Mouse (Mus musculus): ENCODE measurements around the gene Gm28035. TPM values are rescaled to one million over a fixed set of nuclear protein-coding genes. Genes with fewer than 3 reads are reported as not detected.

Gene Gm28035
- total and polyA plus RNA-seq, 3 experiments: 1.8 to 3.3 TPM; not detected in 1

DNA sequence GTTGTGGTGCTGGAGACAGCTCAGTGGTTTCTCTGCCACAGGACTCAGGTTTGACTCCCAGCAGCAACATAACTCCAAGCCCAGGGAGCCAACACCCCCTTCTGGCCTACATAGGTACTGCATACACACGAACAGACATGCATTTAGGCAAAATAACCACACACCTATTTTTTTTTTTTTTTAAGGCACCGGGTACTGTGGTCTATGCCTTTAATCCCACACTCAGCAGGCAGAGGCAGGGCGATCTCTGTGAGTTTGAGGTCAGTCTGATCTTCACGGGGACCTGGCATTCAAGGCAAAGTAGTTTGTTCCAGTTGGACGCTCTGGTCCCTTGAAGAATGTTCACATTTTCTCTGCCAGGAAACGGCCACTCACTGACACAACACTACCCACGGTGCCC lies 36.9 kb upstream of the Gm28035 start:
- H3K27me3 ChIP-seq (ENCODE audit: insufficient read depth, low read length): no peaks in the 10 kb centered on the region; the same call in 1 of the 2 replicates
- no peaks in the 10 kb centered on the region for H3K9me3 ChIP-seq (replicated peaks)
- H3K4me1 ChIP-seq (ENCODE audit: insufficient read depth, low read depth, low read length): peaks cover 37% of the 10 kb centered on the region
- H3K4me3 ChIP-seq (ENCODE audit: low read depth, low read length): no peak overlapping the region
- peaks cover 20% of the 10 kb centered on the region for H3K36me3 ChIP-seq (replicated peaks)
- TF ChIP-seq POLR2AphosphoS5 (IDR thresholded peaks at IDR 0.05; ENCODE audit: insufficient replicate concordance, low read depth, low read length) (no peak), CTCF (IDR thresholded peaks at IDR 0.05; ENCODE audit: low read depth, low read length) (peak; percentile 71)
- DNase-seq (ENCODE audit: low spot score) (no peak), ATAC-seq (ENCODE audit: extremely low read depth, insufficient number of reproducible peaks, low FRiP score, poor library complexity, severe bottlenecking) (no peak)

DNA sequence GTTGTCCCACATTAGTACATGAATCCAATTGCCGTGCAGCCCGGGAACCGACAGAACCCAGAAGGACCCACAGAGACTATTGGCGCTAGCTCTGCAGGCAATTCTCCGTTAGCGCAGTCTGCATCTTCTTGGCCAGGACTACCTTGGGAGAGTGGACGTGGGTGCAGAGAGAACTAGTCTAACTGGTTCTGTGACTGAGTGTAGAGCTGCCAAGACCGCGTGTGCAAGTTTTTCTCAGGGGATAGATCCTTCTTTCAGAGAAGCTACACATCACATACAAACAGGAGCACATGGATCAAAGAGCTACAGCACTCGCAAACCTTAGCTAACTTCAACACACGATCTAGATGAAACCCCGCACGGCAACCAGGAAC lies 35.1 kb upstream of the Gm28035 start:
- ATAC-seq (ENCODE audit: extremely low read depth, insufficient number of reproducible peaks, low FRiP score, poor library complexity, severe bottlenecking) (no peak), DNase-seq (ENCODE audit: low spot score) (peak; percentile 17)
- Histone ChIP-seq H3K4me1 (ENCODE audit: insufficient read depth, low read depth, low read length) (peaks cover 31% of the 10 kb centered on the region), H3K9me3 (replicated peaks) (no peaks in the 10 kb centered on the region), H3K36me3 (replicated peaks) (peaks cover 16% of the 10 kb centered on the region), H3K4me3 (ENCODE audit: low read depth, low read length) (peak overlapping the region; percentile 92), H3K27me3 (ENCODE audit: insufficient read depth, low read length) (no peaks in the 10 kb centered on the region; the same call in 1 of the 2 replicates)
- TF ChIP-seq POLR2AphosphoS5 (IDR thresholded peaks at IDR 0.05; ENCODE audit: insufficient replicate concordance, low read depth, low read length): no peak

DNA sequence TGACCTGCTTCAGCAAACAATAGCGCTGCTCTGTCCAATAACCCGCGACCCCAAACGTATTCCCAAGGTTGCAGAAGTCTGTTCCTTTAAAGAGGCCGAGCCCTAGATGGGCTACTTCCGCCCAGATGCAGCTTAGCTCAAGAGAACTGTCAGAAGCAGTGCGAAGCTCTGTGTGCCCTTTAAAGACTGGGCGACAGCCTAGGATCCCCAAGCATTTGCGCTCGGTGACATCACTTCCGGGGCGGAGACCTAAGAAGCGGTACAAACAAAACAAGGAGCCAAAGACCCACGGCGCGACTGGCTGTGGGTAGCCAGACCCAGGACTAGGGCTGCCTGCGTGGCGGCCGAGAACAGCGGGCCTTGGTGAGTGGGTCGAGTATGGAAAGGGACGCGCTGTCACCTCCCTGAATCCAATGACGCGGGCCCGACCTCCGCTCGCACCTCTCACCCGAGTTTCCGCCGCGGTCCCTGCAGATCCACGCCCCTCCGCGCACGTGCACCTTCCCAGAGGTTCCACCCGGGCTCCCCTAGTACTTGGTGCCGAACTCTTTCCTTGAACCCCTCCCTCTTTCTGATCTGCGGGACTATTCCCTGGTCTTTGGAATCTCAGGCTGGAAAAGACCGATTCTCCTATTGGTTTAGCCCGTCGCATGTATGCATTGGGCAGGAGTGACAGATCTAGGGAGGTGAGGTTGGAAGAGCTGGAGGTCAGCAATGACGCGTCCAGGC lies 34.6 kb upstream of the Gm28035 start, which contains the start of gene Kyat1:
Gene Kyat1 (minus strand): TSS at position 219 of the 729 bp plus-strand sequence.
- peaks cover 13% of the 10 kb centered on the region for H3K36me3 ChIP-seq (replicated peaks)
- peak; percentile 87 for ATAC-seq (ENCODE audit: extremely low read depth, insufficient number of reproducible peaks, low FRiP score, poor library complexity, severe bottlenecking)
- peaks cover 3% of the 10 kb centered on the region; the same call in 1 of the 2 replicates for H3K27me3 ChIP-seq (ENCODE audit: insufficient read depth, low read length)
- TF ChIP-seq POLR2AphosphoS5 (IDR thresholded peaks at IDR 0.05; ENCODE audit: insufficient replicate concordance, low read depth, low read length): no peak
- TF ChIP-seq GATA2 (IDR thresholded peaks at IDR 0.05; ENCODE audit: borderline replicate concordance, low read depth, low read length): no peak
- no peak for TF ChIP-seq CTCF (IDR thresholded peaks at IDR 0.05; ENCODE audit: low read depth, low read length)
- TF ChIP-seq TAL1 (conservative IDR thresholded peaks at IDR 0.05; ENCODE audit: low read depth, low read length): no peak
- TF ChIP-seq GATA1 (IDR thresholded peaks at IDR 0.05; ENCODE audit: borderline replicate concordance, low read length): no peak
- H3K9me3 ChIP-seq (replicated peaks): no peaks in the 10 kb centered on the region
- peak; percentile 91 for DNase-seq (ENCODE audit: low spot score)
- H3K4me1 ChIP-seq (ENCODE audit: insufficient read depth, low read depth, low read length): peaks cover 31% of the 10 kb centered on the region
- peak within 1 kb of the TSS; percentile 92 for H3K4me3 ChIP-seq (ENCODE audit: low read depth, low read length)

DNA sequence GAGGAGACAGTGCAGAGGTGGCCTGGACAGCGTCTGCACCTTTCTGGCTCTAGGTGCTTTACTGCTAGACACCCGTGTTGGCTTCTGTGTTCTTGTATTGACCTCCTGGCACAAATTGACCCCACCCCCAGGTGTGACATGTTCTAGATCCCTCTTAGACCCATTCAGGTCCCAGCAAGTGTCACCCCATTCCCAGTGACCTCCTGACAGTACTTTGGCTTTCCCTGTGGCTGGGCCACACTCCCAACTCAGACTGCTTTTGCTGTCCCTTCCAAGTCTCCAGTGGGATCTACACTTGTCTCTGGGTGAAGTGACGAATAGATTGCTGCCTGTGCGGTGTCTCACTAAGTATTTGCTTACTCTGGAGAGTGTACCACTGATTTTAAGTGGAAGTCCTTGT lies 33.0 kb upstream of the Gm28035 start:
- Histone ChIP-seq H3K4me1 (ENCODE audit: insufficient read depth, low read depth, low read length) (peaks cover 31% of the 10 kb centered on the region), H3K9me3 (replicated peaks) (no peaks in the 10 kb centered on the region), H3K27me3 (ENCODE audit: insufficient read depth, low read length) (peaks cover 13% of the 10 kb centered on the region), H3K36me3 (replicated peaks) (peaks cover 11% of the 10 kb centered on the region), H3K4me3 (ENCODE audit: low read depth, low read length) (no peak overlapping the region)
- ATAC-seq (ENCODE audit: extremely low read depth, insufficient number of reproducible peaks, low FRiP score, poor library complexity, severe bottlenecking): no peak
- TF ChIP-seq TAL1 (conservative IDR thresholded peaks at IDR 0.05; ENCODE audit: low read depth, low read length) (no peak), GATA1 (IDR thresholded peaks at IDR 0.05; ENCODE audit: borderline replicate concordance, low read length) (no peak), GATA2 (IDR thresholded peaks at IDR 0.05; ENCODE audit: borderline replicate concordance, low read depth, low read length) (no peak)
- DNase-seq (ENCODE audit: low spot score): no peak

DNA sequence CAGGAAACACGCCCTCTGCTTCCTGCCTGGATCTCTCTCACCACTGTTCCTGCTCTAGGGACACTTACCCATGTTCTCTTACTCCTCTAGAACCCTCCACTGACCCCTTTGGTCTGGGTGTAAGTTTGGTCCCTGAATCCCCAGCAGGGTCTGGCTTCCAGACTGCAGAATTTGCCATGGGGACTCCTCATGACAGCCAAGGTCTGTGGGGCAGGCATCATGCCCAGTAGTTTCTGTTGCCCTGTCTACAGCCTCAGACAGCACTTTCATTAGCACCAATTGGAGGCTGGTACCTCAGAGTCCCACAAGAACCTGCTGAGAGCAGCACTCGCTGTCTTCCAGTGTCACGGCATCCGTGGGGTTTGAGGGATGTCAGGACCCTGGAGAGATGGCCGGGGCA lies 32.5 kb upstream of the Gm28035 start:
- H3K27me3 ChIP-seq (ENCODE audit: insufficient read depth, low read length): peaks cover 13% of the 10 kb centered on the region
- H3K4me3 ChIP-seq (ENCODE audit: low read depth, low read length): no peak overlapping the region
- no peak for TF ChIP-seq CTCF (IDR thresholded peaks at IDR 0.05; ENCODE audit: low read depth, low read length)
- TF ChIP-seq TAL1 (conservative IDR thresholded peaks at IDR 0.05; ENCODE audit: low read depth, low read length): no peak
- no peak for TF ChIP-seq GATA2 (IDR thresholded peaks at IDR 0.05; ENCODE audit: borderline replicate concordance, low read depth, low read length)
- TF ChIP-seq POLR2AphosphoS5 (IDR thresholded peaks at IDR 0.05; ENCODE audit: insufficient replicate concordance, low read depth, low read length): no peak
- TF ChIP-seq GATA1 (IDR thresholded peaks at IDR 0.05; ENCODE audit: borderline replicate concordance, low read length): no peak
- peaks cover 9% of the 10 kb centered on the region for H3K36me3 ChIP-seq (replicated peaks)
- DNase-seq (ENCODE audit: low spot score): no peak
- H3K4me1 ChIP-seq (ENCODE audit: insufficient read depth, low read depth, low read length): peaks cover 29% of the 10 kb centered on the region
- ATAC-seq (ENCODE audit: extremely low read depth, insufficient number of reproducible peaks, low FRiP score, poor library complexity, severe bottlenecking): no peak
- H3K9me3 ChIP-seq (replicated peaks): no peaks in the 10 kb centered on the region

DNA sequence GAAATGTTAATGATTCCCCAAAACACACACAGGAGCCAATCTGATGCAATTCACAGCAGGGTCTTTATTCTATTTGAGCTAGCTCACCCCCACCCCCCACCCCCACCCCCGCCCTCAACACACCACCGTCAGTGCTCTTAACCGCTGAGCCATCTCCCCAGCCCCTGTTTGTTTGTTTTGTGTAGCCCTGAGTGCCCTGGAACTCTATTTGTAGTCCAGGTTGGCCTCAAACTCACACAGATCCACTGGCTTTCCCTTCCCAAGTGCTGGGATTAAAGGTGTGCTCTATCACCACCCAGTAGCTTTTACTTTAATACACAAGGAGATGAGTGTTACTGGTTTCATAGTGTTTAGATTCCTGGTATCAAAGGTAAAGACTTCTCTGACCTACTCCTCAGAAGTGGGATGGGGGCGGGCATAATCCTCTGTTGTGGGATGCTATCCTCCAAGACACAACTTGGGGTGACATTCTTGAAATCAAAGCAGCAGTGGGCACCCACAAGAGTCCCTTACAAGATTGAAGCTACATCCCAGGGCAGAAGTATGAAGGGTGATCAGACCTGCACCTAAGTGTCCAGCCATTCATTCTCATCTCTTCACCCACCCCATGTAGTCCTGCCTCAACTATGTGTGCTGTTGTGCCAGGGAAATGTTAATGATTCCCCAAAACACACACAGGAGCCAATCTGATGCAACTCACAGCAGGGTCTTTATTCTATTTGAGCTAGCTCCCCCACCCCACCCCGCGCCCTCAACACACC lies 28.8 kb upstream of the Gm28035 start:
- peaks cover 9% of the 10 kb centered on the region for H3K4me1 ChIP-seq (ENCODE audit: insufficient read depth, low read depth, low read length)
- ATAC-seq (ENCODE audit: extremely low read depth, insufficient number of reproducible peaks, low FRiP score, poor library complexity, severe bottlenecking) (no peak), DNase-seq (ENCODE audit: low spot score) (no peak)
- H3K36me3 ChIP-seq (replicated peaks): peaks cover 4% of the 10 kb centered on the region
- H3K27me3 ChIP-seq (ENCODE audit: insufficient read depth, low read length): peaks cover 13% of the 10 kb centered on the region
- no peak overlapping the region for H3K4me3 ChIP-seq (ENCODE audit: low read depth, low read length)
- H3K9me3 ChIP-seq (replicated peaks): no peaks in the 10 kb centered on the region
- no peak for TF ChIP-seq POLR2AphosphoS5 (IDR thresholded peaks at IDR 0.05; ENCODE audit: insufficient replicate concordance, low read depth, low read length)
- TF ChIP-seq TAL1 (conservative IDR thresholded peaks at IDR 0.05; ENCODE audit: low read depth, low read length): no peak
- no peak for TF ChIP-seq GATA2 (IDR thresholded peaks at IDR 0.05; ENCODE audit: borderline replicate concordance, low read depth, low read length)
- no peak for TF ChIP-seq GATA1 (IDR thresholded peaks at IDR 0.05; ENCODE audit: borderline replicate concordance, low read length)
- TF ChIP-seq CTCF (IDR thresholded peaks at IDR 0.05; ENCODE audit: low read depth, low read length): no peak

Measured in G1E (cell line).